Mouse (Mus musculus): Measurements from ENCODE around the gene Trcg1.

Trcg1 gene

GRCm38 (mm10) chr9:57297938-57298337 is 61.6 kb downstream of the Trcg1 start:
- no peak for TF ChIP-seq GATA4 (IDR thresholded peaks at IDR 0.05; ENCODE audit: insufficient replicate concordance, low read length)

All from liver, adult (tissue).